Mouse (Mus musculus): Measurements from ENCODE around the gene Hspa12a. TPM values are rescaled to one million over a fixed set of nuclear protein-coding genes. Genes with fewer than 3 reads are reported as not detected.

The Hspa12a gene
- polyA plus RNA-seq, 1 experiment from 2014 or later: 15.7 TPM

DNA sequence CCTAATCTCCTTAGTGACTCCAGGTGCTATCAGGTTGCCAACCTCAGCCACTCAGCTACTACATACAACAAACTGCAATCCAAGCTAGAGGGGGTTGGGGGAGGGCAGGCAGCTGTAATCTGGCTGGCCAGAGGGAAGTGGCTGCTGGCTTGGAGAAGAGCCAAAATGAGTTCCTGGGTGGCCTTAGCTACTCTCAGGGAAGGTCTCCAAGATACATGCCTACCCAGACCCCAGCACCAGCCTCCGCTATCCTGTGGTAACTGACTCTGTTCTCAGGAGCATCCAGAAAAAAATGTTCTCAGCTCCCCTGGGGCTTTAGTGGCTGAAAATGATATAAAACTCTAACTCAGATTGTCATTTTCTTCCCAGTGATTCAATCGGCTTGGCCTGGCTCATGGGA, 64.9 kb downstream of the Hspa12a start:
- no peak overlapping the region for H3K9ac ChIP-seq (ENCODE audit: low read depth, low read length)
- no peaks in the 10 kb centered on the region for H3K4me1 ChIP-seq (replicated peaks; ENCODE audit: control insufficient read depth, insufficient read depth, low read length)
- H3K27ac ChIP-seq (ENCODE audit: low read depth, low read length): no peak overlapping the region
- H3K4me2 ChIP-seq (replicated peaks; ENCODE audit: low read depth, low read length): no peak overlapping the region
- no peak for ATAC-seq (ENCODE audit: low FRiP score)
- H3K9me3 ChIP-seq (ENCODE audit: control insufficient read depth, low read length): no peaks in the 10 kb centered on the region
- no peaks in the 10 kb centered on the region for H3K36me3 ChIP-seq (ENCODE audit: control insufficient read depth, insufficient read depth, low read length)
- WGBS: 77% methylated on average over 2 of the region's 2 CpGs
- DNase-seq (ENCODE audit: low spot score): no peak
- H3K27me3 ChIP-seq (ENCODE audit: control insufficient read depth, insufficient read depth, low read length): no peaks in the 10 kb centered on the region
- H3K4me3 ChIP-seq (ENCODE audit: low read depth, low read length): no peak overlapping the region

DNA sequence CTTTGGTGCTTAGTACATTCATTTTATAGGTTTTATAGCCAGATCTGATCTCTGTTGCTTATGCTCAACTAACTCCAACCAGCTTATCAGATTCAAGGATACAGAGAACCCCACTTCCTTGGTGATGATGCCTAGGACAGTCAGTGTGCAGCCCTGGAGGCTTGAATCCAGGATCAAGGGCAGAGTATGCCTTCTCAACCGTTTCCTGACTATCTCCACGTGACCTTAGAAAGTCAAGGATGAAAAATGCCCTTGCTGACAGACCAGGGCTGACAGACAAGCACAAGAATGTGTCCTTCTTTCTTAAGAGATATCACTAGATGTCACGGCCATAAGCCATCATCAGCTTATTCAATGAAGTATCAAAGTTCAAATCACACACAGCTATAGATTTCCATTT, 69.9 kb downstream of the Hspa12a start:
- no peak overlapping the region for H3K9ac ChIP-seq (ENCODE audit: low read depth, low read length)
- H3K27me3 ChIP-seq (ENCODE audit: control insufficient read depth, insufficient read depth, low read length): no peaks in the 10 kb centered on the region
- H3K27ac ChIP-seq (ENCODE audit: low read depth, low read length): no peak overlapping the region
- ATAC-seq (ENCODE audit: low FRiP score) (no peak), DNase-seq (ENCODE audit: low spot score) (no peak)
- WGBS: 75% methylated on average over 3 of the region's 3 CpGs
- H3K4me2 ChIP-seq (replicated peaks; ENCODE audit: low read depth, low read length): no peak overlapping the region
- no peaks in the 10 kb centered on the region for H3K4me1 ChIP-seq (replicated peaks; ENCODE audit: control insufficient read depth, insufficient read depth, low read length)
- H3K9me3 ChIP-seq (ENCODE audit: control insufficient read depth, low read length): no peaks in the 10 kb centered on the region
- H3K4me3 ChIP-seq (ENCODE audit: low read depth, low read length): no peak overlapping the region
- no peaks in the 10 kb centered on the region for H3K36me3 ChIP-seq (ENCODE audit: control insufficient read depth, insufficient read depth, low read length)

DNA sequence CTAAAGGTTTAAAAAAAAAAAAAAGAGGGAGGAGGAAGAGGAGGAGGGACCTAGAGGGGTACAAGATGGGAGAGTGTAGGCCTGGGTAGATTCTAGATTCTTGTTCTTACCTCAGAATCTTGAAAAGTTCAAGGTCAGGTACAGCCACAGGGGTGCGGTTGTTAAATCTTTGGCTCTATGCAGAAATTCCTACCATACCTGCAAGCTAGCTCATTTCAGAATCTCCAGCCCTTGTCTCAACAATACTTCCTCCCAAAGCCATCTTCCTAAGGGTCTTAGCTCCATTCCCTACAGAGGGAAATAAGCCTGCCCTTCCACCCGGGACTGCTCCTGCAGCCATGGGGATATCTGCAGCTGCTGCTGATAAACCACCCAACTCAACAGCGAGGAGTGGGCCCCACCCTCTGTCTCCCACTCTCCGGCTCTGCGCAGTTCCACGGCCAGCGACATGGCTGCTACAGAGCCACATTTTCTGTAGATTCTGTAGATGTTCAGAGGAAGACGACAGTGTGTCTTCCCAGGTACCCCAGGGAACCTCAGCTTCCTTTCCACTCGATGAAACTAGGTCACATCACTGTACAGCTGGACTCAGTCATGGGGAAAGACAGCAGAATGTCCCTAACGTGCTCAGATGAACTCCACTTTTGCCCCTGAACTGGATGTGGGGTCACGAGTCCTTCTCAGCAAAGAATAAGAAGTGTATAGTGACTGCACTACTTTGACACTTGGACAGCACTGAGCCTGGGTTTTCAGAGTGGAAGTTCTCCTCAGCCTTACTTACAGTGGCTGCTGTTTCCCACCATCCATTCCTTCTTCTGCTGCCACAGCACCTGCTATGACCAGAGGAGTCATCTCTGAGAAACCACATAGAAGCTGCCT, 70.8 kb downstream of the Hspa12a start:
- Histone ChIP-seq H3K27me3 (ENCODE audit: control insufficient read depth, insufficient read depth, low read length) (no peaks in the 10 kb centered on the region), H3K4me1 (replicated peaks; ENCODE audit: control insufficient read depth, insufficient read depth, low read length) (no peaks in the 10 kb centered on the region), H3K27ac (ENCODE audit: low read depth, low read length) (no peak overlapping the region), H3K4me3 (ENCODE audit: low read depth, low read length) (no peak overlapping the region), H3K9me3 (ENCODE audit: control insufficient read depth, low read length) (no peaks in the 10 kb centered on the region), H3K9ac (ENCODE audit: low read depth, low read length) (no peak overlapping the region), H3K4me2 (replicated peaks; ENCODE audit: low read depth, low read length) (no peak overlapping the region), H3K36me3 (ENCODE audit: control insufficient read depth, insufficient read depth, low read length) (no peaks in the 10 kb centered on the region)
- DNase-seq (ENCODE audit: low spot score) (no peak), ATAC-seq (ENCODE audit: low FRiP score) (no peak)
- WGBS: 83% methylated on average over 11 of the region's 11 CpGs

DNA sequence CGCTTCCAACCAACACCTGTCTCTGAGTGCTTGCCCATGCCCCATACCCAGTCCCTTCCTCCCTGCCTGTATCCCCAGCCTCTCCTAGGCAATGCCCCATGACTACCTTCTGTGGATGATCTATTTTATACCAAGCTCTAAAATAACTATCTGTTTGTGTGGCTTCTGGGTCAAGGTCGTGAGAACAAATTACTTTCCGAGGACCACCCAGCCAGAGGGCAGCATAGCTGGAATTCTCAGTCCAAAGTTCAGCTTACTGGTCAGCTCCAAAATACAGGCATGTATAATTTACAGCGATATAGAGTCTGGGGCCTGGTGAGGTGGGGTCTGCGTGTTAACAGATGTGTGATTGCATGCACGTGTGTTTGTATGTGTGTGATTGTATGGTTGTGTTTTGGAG, 71.6 kb downstream of the Hspa12a start:
- H3K4me1 ChIP-seq (replicated peaks; ENCODE audit: control insufficient read depth, insufficient read depth, low read length): no peaks in the 10 kb centered on the region
- H3K27ac ChIP-seq (ENCODE audit: low read depth, low read length): no peak overlapping the region
- H3K4me2 ChIP-seq (replicated peaks; ENCODE audit: low read depth, low read length): no peak overlapping the region
- H3K27me3 ChIP-seq (ENCODE audit: control insufficient read depth, insufficient read depth, low read length): no peaks in the 10 kb centered on the region
- WGBS: 74% methylated on average over 6 of the region's 6 CpGs
- ATAC-seq (ENCODE audit: low FRiP score): no peak
- no peaks in the 10 kb centered on the region for H3K36me3 ChIP-seq (ENCODE audit: control insufficient read depth, insufficient read depth, low read length)
- DNase-seq (ENCODE audit: low spot score): no peak
- no peaks in the 10 kb centered on the region for H3K9me3 ChIP-seq (ENCODE audit: control insufficient read depth, low read length)
- H3K9ac ChIP-seq (ENCODE audit: low read depth, low read length): no peak overlapping the region
- H3K4me3 ChIP-seq (ENCODE audit: low read depth, low read length): no peak overlapping the region

DNA sequence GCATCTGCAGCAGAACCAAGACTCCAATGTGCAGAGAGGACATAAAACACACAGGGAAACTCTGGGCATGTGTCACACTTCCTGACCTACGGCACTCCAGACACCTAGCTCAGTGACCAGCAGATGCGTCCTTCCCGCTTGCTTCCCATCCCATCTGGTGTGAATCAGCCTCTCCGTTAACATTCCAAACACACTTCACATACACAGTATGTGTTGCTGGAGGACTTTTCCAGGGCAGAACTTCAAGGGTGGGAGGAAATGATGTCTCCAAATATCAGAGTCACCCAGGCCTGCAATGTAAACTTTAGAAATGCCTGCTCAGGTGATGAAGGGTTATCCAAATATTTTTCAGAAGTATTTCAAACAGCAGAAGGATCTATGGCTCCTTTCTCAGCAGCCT, 76.8 kb downstream of the Hspa12a start:
- no peak for DNase-seq (ENCODE audit: low spot score)
- Histone ChIP-seq H3K27ac (ENCODE audit: low read depth, low read length) (no peak overlapping the region), H3K9me3 (ENCODE audit: control insufficient read depth, low read length) (no peaks in the 10 kb centered on the region), H3K4me3 (ENCODE audit: low read depth, low read length) (no peak overlapping the region), H3K4me2 (replicated peaks; ENCODE audit: low read depth, low read length) (no peak overlapping the region), H3K27me3 (ENCODE audit: control insufficient read depth, insufficient read depth, low read length) (no peaks in the 10 kb centered on the region; the same call in 1 of the 2 replicates), H3K9ac (ENCODE audit: low read depth, low read length) (no peak overlapping the region), H3K4me1 (replicated peaks; ENCODE audit: control insufficient read depth, insufficient read depth, low read length) (no peaks in the 10 kb centered on the region), H3K36me3 (ENCODE audit: control insufficient read depth, insufficient read depth, low read length) (no peaks in the 10 kb centered on the region)
- ATAC-seq (ENCODE audit: low FRiP score): no peak
- 57% methylated on average over 4 of the region's 4 CpGs for WGBS

DNA sequence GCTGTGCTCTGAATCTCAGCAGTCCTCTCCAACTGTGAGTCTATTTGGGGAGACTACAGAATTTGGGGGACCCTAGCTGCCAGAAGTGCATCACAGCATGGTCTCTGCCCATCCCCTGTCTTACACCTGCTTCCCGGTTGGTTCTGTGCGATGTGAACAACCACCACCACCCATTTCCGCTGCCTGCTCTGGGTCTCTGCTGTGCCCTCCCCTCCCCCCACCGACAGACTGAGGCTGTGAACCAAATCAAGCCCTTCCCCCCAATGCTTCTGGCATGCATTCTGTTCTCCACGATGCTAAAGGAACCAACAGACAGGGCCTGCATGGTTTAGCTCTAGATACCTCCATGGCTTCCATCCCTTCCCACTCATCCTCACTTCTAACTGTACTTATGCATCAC, 78.2 kb downstream of the Hspa12a start:
- 36% methylated on average over 5 of the region's 5 CpGs for WGBS
- Histone ChIP-seq H3K4me1 (replicated peaks; ENCODE audit: control insufficient read depth, insufficient read depth, low read length) (0 out of 2 replicates have a peak, but pooled peaks cover under 1% of the 10 kb centered on the region), H3K9ac (ENCODE audit: low read depth, low read length) (no peak overlapping the region), H3K9me3 (ENCODE audit: control insufficient read depth, low read length) (no peaks in the 10 kb centered on the region), H3K4me3 (ENCODE audit: low read depth, low read length) (no peak overlapping the region), H3K27ac (ENCODE audit: low read depth, low read length) (no peak overlapping the region), H3K4me2 (replicated peaks; ENCODE audit: low read depth, low read length) (no peak overlapping the region), H3K36me3 (ENCODE audit: control insufficient read depth, insufficient read depth, low read length) (no peaks in the 10 kb centered on the region), H3K27me3 (ENCODE audit: control insufficient read depth, insufficient read depth, low read length) (no peaks in the 10 kb centered on the region; the same call in 1 of the 2 replicates)
- DNase-seq (ENCODE audit: low spot score) (no peak), ATAC-seq (ENCODE audit: low FRiP score) (no peak)

DNA sequence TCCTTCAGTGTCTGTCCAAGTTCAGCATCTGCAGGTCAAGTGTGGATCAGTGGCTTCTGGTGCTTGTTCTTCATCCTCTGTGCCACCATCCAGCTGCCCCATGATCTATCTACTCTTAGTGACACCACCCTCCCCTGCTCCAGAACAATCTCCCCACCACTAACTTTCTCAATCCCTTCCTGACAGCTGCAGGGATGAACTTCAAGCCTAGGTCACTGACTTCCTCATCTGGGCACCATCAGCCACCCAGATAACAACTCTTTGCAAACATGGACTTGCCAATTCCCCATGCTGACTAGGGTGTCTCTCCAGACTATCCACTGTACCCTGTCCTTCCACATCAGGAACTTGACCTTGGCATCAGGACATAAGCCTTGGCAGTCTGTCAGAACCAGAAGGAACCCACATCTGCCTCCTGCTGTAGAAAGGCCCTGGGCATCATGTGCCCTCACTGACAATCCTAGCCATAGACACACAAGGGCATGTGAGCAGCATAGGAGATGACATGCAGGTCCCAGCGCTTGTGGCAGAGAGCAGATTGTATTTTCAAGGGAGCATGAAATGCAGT, 79.4 kb downstream of the Hspa12a start:
- H3K9me3 ChIP-seq (ENCODE audit: control insufficient read depth, low read length): no peaks in the 10 kb centered on the region
- no peak for ATAC-seq (ENCODE audit: low FRiP score)
- no peak overlapping the region for H3K9ac ChIP-seq (ENCODE audit: low read depth, low read length)
- WGBS: 97% methylated on average over 1 of the region's 1 CpGs
- no peak overlapping the region for H3K4me2 ChIP-seq (replicated peaks; ENCODE audit: low read depth, low read length)
- no peaks in the 10 kb centered on the region for H3K36me3 ChIP-seq (ENCODE audit: control insufficient read depth, insufficient read depth, low read length)
- DNase-seq (ENCODE audit: low spot score): no peak
- no peaks in the 10 kb centered on the region; the same call in 1 of the 2 replicates for H3K27me3 ChIP-seq (ENCODE audit: control insufficient read depth, insufficient read depth, low read length)
- 0 out of 2 replicates have a peak, but pooled peaks cover 7% of the 10 kb centered on the region for H3K4me1 ChIP-seq (replicated peaks; ENCODE audit: control insufficient read depth, insufficient read depth, low read length)
- no peak overlapping the region for H3K4me3 ChIP-seq (ENCODE audit: low read depth, low read length)
- H3K27ac ChIP-seq (ENCODE audit: low read depth, low read length): no peak overlapping the region

DNA sequence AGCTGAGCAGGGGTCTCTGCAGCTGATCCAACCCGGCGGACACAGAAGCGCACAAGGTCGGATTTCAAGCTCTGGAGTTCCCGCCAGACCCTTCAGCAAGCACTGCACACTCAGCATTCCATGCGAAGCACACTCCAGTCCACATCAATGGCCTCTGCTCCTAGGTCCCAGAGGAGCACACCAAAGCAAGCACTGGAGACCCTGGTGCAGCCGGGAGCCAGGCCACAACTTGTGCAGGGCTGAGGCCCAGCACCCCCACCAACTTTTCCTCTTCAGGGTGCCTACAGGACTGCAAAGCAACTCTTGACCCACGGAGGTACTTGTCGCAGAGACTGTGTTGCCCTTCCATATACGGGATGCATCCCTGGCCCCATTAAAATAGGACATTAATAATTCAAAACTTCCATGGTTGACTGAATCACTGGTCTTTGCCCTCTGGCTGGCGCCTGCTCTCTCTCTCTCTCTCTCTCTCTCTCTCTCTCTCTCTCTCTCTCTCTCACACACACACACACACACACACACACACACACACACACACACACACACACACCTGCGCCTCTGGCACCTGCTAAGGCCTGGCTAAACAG, 82.2 kb downstream of the Hspa12a start:
- 17% methylated on average over 12 of the region's 12 CpGs for WGBS
- H3K27ac ChIP-seq (ENCODE audit: low read depth, low read length): peak overlapping the region; percentile 73
- no peak overlapping the region for H3K9ac ChIP-seq (ENCODE audit: low read depth, low read length)

More for the DNA sequence above, 82.2 kb downstream of the Hspa12a start:
- Histone ChIP-seq H3K4me1 (replicated peaks; ENCODE audit: control insufficient read depth, insufficient read depth, low read length) (0 out of 2 replicates have a peak, but pooled peaks cover 7% of the 10 kb centered on the region), H3K9me3 (ENCODE audit: control insufficient read depth, low read length) (no peaks in the 10 kb centered on the region), H3K4me2 (replicated peaks; ENCODE audit: low read depth, low read length) (peak overlapping the region; percentile 81), H3K36me3 (ENCODE audit: control insufficient read depth, insufficient read depth, low read length) (no peaks in the 10 kb centered on the region), H3K4me3 (ENCODE audit: low read depth, low read length) (peak overlapping the region; percentile 66), H3K27me3 (ENCODE audit: control insufficient read depth, insufficient read depth, low read length) (no peaks in the 10 kb centered on the region; the same call in 1 of the 2 replicates)
- DNase-seq (ENCODE audit: low spot score) (no peak), ATAC-seq (ENCODE audit: low FRiP score) (peak; percentile 60)

Measured in hindbrain, embryonic 11.5 days (tissue).